Mouse (Mus musculus) kidney, adult 2 months (tissue): ENCODE results near the gene Gm20708.

Experiments used
- CTCF ChIP-seq: fragments of 200-500 bp; conservative IDR thresholded peaks from 2 replicates; pipeline ENCODE4 v1.5.1; 2011; ENCODE audit warnings: low read depth, mild to moderate bottlenecking, control low read depth, low read length, moderate library complexity, mixed read lengths; ENCODE audit not compliant: insufficient read depth, insufficient read length
- POLR2A ChIP-seq: fragments of 200-500 bp; IDR thresholded peaks from one replicate; pipeline ENCODE4 v1.6.1; 2011; ENCODE audit warnings: low read depth, low read length, control low read depth

DNA sequence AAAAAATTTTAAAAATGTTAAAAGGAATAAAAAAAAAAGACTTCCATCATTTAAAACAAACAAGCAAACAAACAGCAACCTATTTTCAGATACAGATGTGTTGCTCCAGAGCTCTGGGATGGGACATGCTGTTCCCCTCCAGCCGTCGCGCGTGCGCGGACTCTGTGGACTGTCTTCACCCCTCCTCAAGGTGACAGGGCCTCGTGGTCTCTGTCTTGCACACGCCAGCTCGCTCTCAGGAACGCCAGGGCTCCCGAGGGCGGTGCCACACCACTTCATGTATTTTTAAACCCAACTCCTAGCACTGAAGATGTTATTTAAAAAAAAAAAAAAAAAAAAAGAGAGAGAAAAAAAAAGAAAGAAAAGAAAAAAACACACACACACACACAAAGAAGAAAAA is 47.2 kb upstream of the Gm20708 start:
- no peak for TF ChIP-seq CTCF
- TF ChIP-seq POLR2A = no peak
